Mouse (Mus musculus) cerebellum, adult 2 months (tissue): ENCODE measurements at regions not wholly inside any gene's neighbourhood (a gene's known extent, or its start where the extent isn't known, plus 50 kb on each side); places are given as distances from the start of the nearest gene placed in this dataset.

Experiments
- CTCF ChIP-seq: fragments of 200-500 bp; IDR thresholded peaks from 2 replicates; pipeline ENCODE4 v1.5.1; 2011; ENCODE audit warnings: low read depth, mild to moderate bottlenecking, control low read depth, low read length, moderate library complexity, borderline replicate concordance; ENCODE audit not compliant: insufficient read depth
- POLR2A ChIP-seq: fragments of 200-500 bp; IDR thresholded peaks from 2 replicates; pipeline ENCODE4 v1.6.1; 2011; ENCODE audit warnings: low read length, control low read depth, borderline replicate concordance; ENCODE audit not compliant: insufficient read depth

DNA sequence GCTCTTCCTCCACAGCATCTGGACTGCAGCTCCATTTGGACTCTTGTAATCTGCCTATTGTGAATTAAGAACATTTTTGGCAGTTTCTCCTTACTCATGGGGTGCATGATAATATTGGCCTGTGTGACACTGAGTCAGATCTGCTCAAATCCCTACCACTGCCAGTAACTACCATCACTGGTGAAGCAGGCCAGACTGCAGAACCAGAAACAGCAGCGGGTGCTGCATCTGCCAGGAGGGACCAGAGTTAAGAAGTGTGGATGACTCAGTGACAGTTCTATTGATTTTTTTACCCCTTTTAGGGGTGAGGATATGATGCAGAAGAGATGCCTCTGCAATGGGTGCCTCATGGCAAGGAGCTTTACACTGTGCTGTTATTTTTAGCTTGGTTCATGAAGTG is 511.2 kb upstream of the Epha7 start:
- TF ChIP-seq POLR2A (no peak), CTCF (no peak)
